Comparison of ENCODE assay signal across 33 mouse cellular contexts in the genomic region with DNA sequence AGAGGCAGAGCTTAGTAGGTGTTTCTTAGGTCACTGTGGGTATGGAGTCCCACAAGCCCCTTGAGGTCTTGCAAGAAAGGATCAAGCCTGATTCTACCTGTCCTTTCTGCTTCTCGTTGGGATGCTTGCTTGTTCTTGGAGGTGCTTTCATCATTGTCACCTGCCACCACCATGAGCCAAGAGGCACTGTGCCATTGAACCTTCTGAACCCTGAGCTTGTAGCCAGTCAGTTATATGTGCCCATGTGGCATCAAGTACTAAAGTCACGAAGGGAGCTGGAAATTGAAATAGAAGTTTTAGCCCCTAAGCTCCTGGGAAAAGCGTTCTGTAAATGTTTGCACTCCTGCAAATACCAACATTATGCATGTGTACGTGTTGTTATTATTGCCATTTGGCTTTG.
"Had no signal": no experiment of that assay in that cellular context is flagged by ENCODE, and none has a peak within 500 bp of the region (broad histone marks: within the 10 kb centered on the region; RNA-seq: fewer than 3 reads in every experiment).

No protein-coding gene starts in this region.

- H3K27me3 ChIP-seq: heart, embryonic 12.5 days; heart, embryonic 13.5 days; heart, embryonic 15.5 days; hindbrain, embryonic 12.5 days; hindbrain, embryonic 13.5 days; hindbrain, embryonic 15.5 days; intestine, embryonic 15.5 days; kidney, embryonic 15.5 days had no signal

- ATAC-seq: hindbrain, embryonic 16.5 days; hindbrain, postnatal 0 days; inflammation-experienced regulatory T-cells, adult 6 months; intestine, embryonic 15.5 days; intestine, embryonic 16.5 days; intestine, postnatal 0 days had no signal

- H3K9me3 ChIP-seq: heart, embryonic 10.5 days; heart, embryonic 12.5 days; heart, embryonic 13.5 days; heart, embryonic 15.5 days; hindbrain, embryonic 10.5 days; hindbrain, embryonic 12.5 days; hindbrain, embryonic 13.5 days; hindbrain, embryonic 15.5 days; intestine, embryonic 15.5 days; kidney, embryonic 15.5 days had no signal

- H3K36me3 ChIP-seq: heart, embryonic 10.5 days; heart, embryonic 12.5 days; heart, embryonic 13.5 days; heart, embryonic 15.5 days; hindbrain, embryonic 12.5 days; hindbrain, embryonic 15.5 days; intestine, embryonic 15.5 days; kidney, embryonic 15.5 days had no signal

- H3K27ac ChIP-seq: heart, embryonic 10.5 days; heart, embryonic 13.5 days; heart, embryonic 15.5 days; hindbrain, embryonic 10.5 days; hindbrain, embryonic 12.5 days; hindbrain, embryonic 13.5 days; hindbrain, embryonic 14.5 days; hindbrain, embryonic 15.5 days; hindbrain, postnatal 0 days; intestine, embryonic 15.5 days; kidney, embryonic 15.5 days; kidney, postnatal 0 days; layer of hippocampus, adult 2 months; left cerebral cortex, adult 2 months had no signal

- H3K4me2 ChIP-seq: heart, embryonic 11.5 days; heart, embryonic 12.5 days; heart, embryonic 13.5 days; heart, embryonic 15.5 days; hindbrain, embryonic 12.5 days; hindbrain, embryonic 13.5 days; hindbrain, embryonic 14.5 days; hindbrain, embryonic 15.5 days; intestine, embryonic 15.5 days; kidney, embryonic 15.5 days had no signal

- H3K4me1 ChIP-seq: heart, embryonic 10.5 days; heart, embryonic 12.5 days; heart, embryonic 15.5 days; intestine, embryonic 15.5 days had no signal

- DNase-seq: heart, postnatal 10 days; heart, postnatal 14 days; heart, postnatal 36 days; kidney, adult 11 months; kidney, adult 18-20 months; kidney, adult 8-10 months; kidney, adult 9 months; kidney, postnatal 10 days; kidney, postnatal 14 days; kidney, postnatal 25 days; kidney, postnatal 4 days; layer of hippocampus, adult 9-11 months; layer of hippocampus, postnatal 36 days had no signal

- H3K9ac ChIP-seq: heart, embryonic 12.5 days; heart, embryonic 13.5 days; heart, embryonic 15.5 days; hindbrain, embryonic 12.5 days; hindbrain, embryonic 13.5 days; hindbrain, embryonic 14.5 days; hindbrain, embryonic 15.5 days; intestine, embryonic 15.5 days; kidney, embryonic 15.5 days had no signal

- H3K4me3 ChIP-seq: heart, embryonic 10.5 days; heart, embryonic 12.5 days; heart, embryonic 13.5 days; heart, embryonic 15.5 days; hindbrain, embryonic 10.5 days; hindbrain, embryonic 12.5 days; hindbrain, embryonic 13.5 days; hindbrain, embryonic 15.5 days; intestine, embryonic 15.5 days; kidney, embryonic 15.5 days; layer of hippocampus, adult 2 months; left cerebral cortex, adult 2 months had no signal
